Mouse (Mus musculus) ES-E14 (cell line): ENCODE results near the gene Cnksr3. TPM values are rescaled to one million over a fixed set of nuclear protein-coding genes. Genes with fewer than 3 reads are reported as not detected.

Experiments used
- DNase-seq: peaks from one replicate; pipeline ENCODE4 v3.0.0-alpha.2; 2013; ENCODE audit warnings: low read depth, low spot score
- H3K27ac ChIP-seq: 2 replicates; pipeline ENCODE4 v1.5.1; 2012; ENCODE audit warnings: low read depth, mild to moderate bottlenecking, low read length, moderate library complexity, mixed read lengths; ENCODE audit not compliant: poor library complexity, insufficient read depth, severe bottlenecking
- H3K36me3 ChIP-seq: 2 replicates; pipeline ENCODE4 v1.6.1; 2012; ENCODE audit warnings: mild to moderate bottlenecking, low read length, moderate library complexity, mixed read lengths; ENCODE audit not compliant: control insufficient read depth, poor library complexity, insufficient read depth, severe bottlenecking
- H3K4me1 ChIP-seq, 2 experiments: fragments of 150-350 bp in 1 of 2; sonication (generic) in 1 of 2; 2 replicates each; pipeline ENCODE4 v1.6.1; 2012; ENCODE audit warnings: low read length in 2 of 2, mild to moderate bottlenecking in 1 of 2, mixed read lengths in 1 of 2; ENCODE audit not compliant: control insufficient read depth in 2 of 2, insufficient read depth in 2 of 2, poor library complexity in 1 of 2
- H3K4me3 ChIP-seq, 2 experiments: fragments of 150-350 bp in 1 of 2; sonication (generic) in 1 of 2; 2 replicates each; pipeline ENCODE4 v1.5.1; 2012; ENCODE audit warnings: low read length in 2 of 2, low read depth in 1 of 2, mild to moderate bottlenecking in 1 of 2, mixed read lengths in 1 of 2; ENCODE audit not compliant: insufficient read depth in 1 of 2, poor library complexity in 1 of 2, severe bottlenecking in 1 of 2
- H3K9ac ChIP-seq: 2 replicates; pipeline ENCODE4 v1.6.1; 2012; ENCODE audit warnings: low read depth, mild to moderate bottlenecking, low read length, mixed read lengths; ENCODE audit not compliant: poor library complexity, insufficient read depth, severe bottlenecking
- H3K9me3 ChIP-seq: fragments of 150-350 bp; sonication (generic); 2 replicates; pipeline ENCODE4 v1.6.1; 2012; ENCODE audit warnings: low read depth, mild to moderate bottlenecking, low read length; ENCODE audit not compliant: control insufficient read depth, insufficient read depth
- CHD2 ChIP-seq: IDR thresholded peaks from 2 replicates; pipeline ENCODE4 v1.6.1; 2014; ENCODE audit warnings: mild to moderate bottlenecking, low read depth, low read length, inconsistent platforms
- HCFC1 ChIP-seq: IDR thresholded peaks from 2 replicates; pipeline ENCODE4 v1.6.1; 2012; ENCODE audit warnings: low read length, inconsistent platforms, borderline replicate concordance; ENCODE audit not compliant: insufficient read depth
- MAFK ChIP-seq: IDR thresholded peaks from 2 replicates; pipeline ENCODE4 v1.6.1; 2014; ENCODE audit warnings: mild to moderate bottlenecking, low read depth, low read length, inconsistent platforms; ENCODE audit not compliant: insufficient read depth
- ZC3H11A ChIP-seq: IDR thresholded peaks from 2 replicates; pipeline ENCODE4 v1.6.1; 2012; ENCODE audit warnings: low read depth, mild to moderate bottlenecking, inconsistent platforms, low read length, borderline replicate concordance
- ZNF384 ChIP-seq: IDR thresholded peaks from 2 replicates; pipeline ENCODE4 v1.6.1; 2012; ENCODE audit warnings: low read depth, low read length, inconsistent platforms
- in situ Hi-C, 2 experiments: fragments of 600-800 bp; cut with MboI; formaldehyde crosslinking; loops; one replicate each; pipeline ENCODE4 v1.15.1; 2025; ENCODE audit warnings: low sequenced_read_pairs in 2 of 2, inconsistent platforms in 1 of 2; ENCODE audit not compliant: unreplicated experiment in 2 of 2
- total RNA-seq: library from RNA; depleted of rRNA; stranded (reverse); fragments of 300-350 nt; gene quantifications from 2 replicates; pipeline ENCODE4 v1.2.3, GENCODE M21; 2012

Gene Cnksr3
- total RNA-seq, 1 experiment: 5.4 TPM

DNA sequence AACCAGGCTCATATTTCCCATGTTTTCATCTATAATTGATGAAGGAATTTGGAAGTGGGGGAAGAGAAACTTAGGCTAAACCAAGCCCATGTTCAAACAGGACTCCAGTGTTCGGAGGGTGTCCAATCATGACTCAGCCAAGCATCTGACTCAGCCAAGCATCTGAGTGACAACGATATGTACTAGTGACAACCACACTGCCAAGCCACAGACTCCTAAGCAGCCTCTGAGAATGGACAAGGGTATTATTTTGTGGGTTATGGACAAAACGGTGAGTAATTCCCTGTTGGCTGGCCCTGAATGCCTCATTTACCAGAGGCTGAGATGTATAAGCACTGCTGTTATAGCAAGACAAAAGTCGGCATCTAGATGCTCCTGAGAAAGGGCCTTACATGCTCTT is 98.3 kb downstream of the Cnksr3 start:
- peaks cover 1% of the 10 kb centered on the region; the same call in 1 of the 2 replicates for H3K36me3 ChIP-seq
- in situ Hi-C loops: no loop called here
- TF ChIP-seq ZNF384 (no peak), ZC3H11A (no peak), MAFK (no peak), CHD2 (no peak), HCFC1 (no peak)
- no peak overlapping the region for H3K9ac ChIP-seq
- H3K4me3 ChIP-seq: no peak overlapping the region
- peaks cover 0 to 1% of the 10 kb centered on the region in 2 experiments; a peak in 1 of 4 replicates for H3K4me1 ChIP-seq
- DNase-seq: no peak
- H3K9me3 ChIP-seq: no peaks in the 10 kb centered on the region
- H3K27ac ChIP-seq: no peak overlapping the region

DNA sequence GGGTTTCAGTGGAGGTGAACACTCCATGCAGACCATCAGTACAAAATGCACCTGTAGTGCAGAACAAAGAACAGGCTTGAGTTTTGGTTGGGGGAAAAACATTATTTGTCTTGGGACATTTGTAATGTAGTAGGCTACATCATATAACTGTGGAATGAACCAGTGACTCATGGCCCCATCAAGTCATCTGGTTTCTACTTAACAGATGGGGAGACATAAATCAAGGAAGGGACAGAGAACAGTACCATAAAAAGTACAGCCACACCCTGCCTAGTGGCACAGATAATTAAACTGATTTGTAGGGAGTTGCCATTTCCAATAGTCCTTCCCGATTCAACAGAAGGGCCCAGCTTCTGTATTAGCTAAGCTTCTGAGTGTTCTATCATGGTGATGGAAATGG is 98.9 kb downstream of the Cnksr3 start:
- no peaks in the 10 kb centered on the region for H3K9me3 ChIP-seq
- H3K36me3 ChIP-seq: no peaks in the 10 kb centered on the region
- no peak overlapping the region for H3K4me3 ChIP-seq
- no peak overlapping the region for H3K27ac ChIP-seq
- no peak for DNase-seq
- in situ Hi-C loops: no loop called here
- H3K4me1 ChIP-seq: no peaks in the 10 kb centered on the region
- no peak for TF ChIP-seq HCFC1
- no peak overlapping the region for H3K9ac ChIP-seq

DNA sequence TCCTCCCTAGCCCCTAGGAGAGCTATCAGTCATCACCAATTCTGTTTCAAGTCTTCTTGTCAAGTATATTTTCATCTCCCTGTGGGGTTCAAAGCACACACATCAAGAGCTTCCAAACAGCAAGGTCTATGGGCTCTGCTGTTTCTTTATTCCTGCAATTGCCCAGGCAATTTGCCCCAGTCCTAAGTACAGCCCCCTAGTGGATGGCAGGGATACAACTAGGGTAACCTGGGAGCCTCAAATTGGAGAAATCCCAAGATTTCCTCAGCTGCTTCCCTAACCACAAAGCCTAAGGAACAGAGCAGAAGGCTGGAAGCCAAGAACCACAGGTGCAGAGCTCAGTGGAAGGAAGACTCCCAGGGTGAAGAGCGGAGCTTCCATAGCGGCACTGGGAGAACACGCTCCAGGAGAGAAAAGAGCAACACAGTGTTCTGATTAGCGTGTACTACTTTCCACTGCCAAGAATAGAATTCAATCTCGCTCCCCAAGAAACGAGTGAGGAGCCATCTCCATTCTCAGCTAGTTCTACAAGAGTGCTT is 100.5 kb downstream of the Cnksr3 start:
- in situ Hi-C loops: no loop called here
- H3K9me3 ChIP-seq: no peaks in the 10 kb centered on the region
- TF ChIP-seq ZNF384 (no peak), HCFC1 (no peak), CHD2 (no peak), ZC3H11A (no peak), MAFK (no peak)
- H3K9ac ChIP-seq: no peak overlapping the region
- no peak overlapping the region for H3K27ac ChIP-seq
- H3K4me1 ChIP-seq: no peaks in the 10 kb centered on the region
- H3K36me3 ChIP-seq: no peaks in the 10 kb centered on the region
- no peak overlapping the region for H3K4me3 ChIP-seq
- DNase-seq: no peak

DNA sequence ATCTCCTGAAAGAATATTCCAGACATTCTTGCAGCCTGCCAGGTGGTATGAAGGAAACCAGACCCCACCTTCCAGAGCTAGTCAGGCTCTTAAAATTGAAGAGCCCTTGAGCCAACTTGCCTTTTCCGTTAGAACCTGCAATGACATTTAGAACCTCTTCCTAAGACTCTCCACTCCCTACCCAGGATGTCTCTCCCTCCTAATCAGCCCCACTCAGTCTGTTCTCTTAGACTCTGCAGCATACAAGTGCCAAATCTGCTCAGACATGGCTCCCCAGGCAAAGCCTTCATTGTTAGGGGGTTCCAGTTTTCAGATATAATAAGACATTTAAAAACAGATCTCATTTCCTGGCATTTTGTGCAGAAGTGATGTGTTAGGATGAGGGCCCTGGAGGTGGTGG is 108.2 kb downstream of the Cnksr3 start:
- no peak for TF ChIP-seq CHD2
- TF ChIP-seq ZC3H11A: no peak
- TF ChIP-seq ZNF384: no peak
- TF ChIP-seq HCFC1: no peak
- no peak for TF ChIP-seq MAFK
- Histone ChIP-seq H3K4me1 (no peaks in the 10 kb centered on the region), H3K9ac (no peak overlapping the region), H3K4me3 (no peak overlapping the region), H3K9me3 (peaks cover 2% of the 10 kb centered on the region; the same call in 1 of the 2 replicates), H3K27ac (no peak overlapping the region), H3K36me3 (no peaks in the 10 kb centered on the region)
- no peak for DNase-seq
- in situ Hi-C loops: no loop called here

DNA sequence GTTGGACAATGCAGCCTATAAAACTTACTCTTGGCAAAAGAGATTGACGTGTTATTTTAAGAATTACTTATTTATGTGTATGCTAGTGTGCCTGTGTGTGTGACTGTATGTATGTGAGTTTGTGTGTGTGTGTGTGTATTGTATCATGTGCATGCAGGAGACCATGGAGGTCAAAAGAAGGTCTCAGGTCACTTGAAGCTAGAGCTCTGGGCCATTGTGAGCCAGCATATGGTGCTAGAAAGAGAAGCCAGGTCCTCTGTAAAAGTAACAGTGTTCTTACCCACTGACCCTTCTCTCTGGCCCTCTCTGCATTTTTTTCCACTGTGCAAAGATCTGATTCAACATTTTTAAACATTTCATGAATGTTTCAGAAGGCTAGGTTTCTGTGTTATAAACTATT is 134.1 kb downstream of the Cnksr3 start:
- H3K36me3 ChIP-seq: no peaks in the 10 kb centered on the region
- in situ Hi-C loops: no loop called here
- H3K9me3 ChIP-seq: no peaks in the 10 kb centered on the region
- H3K9ac ChIP-seq: no peak overlapping the region
- no peaks in the 10 kb centered on the region for H3K4me1 ChIP-seq
- no peak overlapping the region for H3K27ac ChIP-seq
- H3K4me3 ChIP-seq: no peak overlapping the region
- DNase-seq: no peak
- TF ChIP-seq HCFC1: no peak
- no peak for TF ChIP-seq CHD2
- TF ChIP-seq ZC3H11A: no peak
- no peak for TF ChIP-seq ZNF384
- no peak for TF ChIP-seq MAFK
